Mouse (Mus musculus) hematopoietic multipotent progenitor cell, adult 10-12 weeks (in vitro differentiated cells): ENCODE results near the gene Dscaml1. TPM values are rescaled to one million over a fixed set of nuclear protein-coding genes. Genes with fewer than 3 reads are reported as not detected.

Experiments
- polyA plus RNA-seq: library from polyadenylated mRNA; stranded (reverse); fragments of >175 nt; gene quantifications from 2 replicates; pipeline ENCODE4 v1.2.3, GENCODE M21; 2012; ENCODE audit warnings: low replicate concordance

Gene Dscaml1
- 0.72 and 2.0 TPM in 2 replicates for polyA plus RNA-seq

DNA sequence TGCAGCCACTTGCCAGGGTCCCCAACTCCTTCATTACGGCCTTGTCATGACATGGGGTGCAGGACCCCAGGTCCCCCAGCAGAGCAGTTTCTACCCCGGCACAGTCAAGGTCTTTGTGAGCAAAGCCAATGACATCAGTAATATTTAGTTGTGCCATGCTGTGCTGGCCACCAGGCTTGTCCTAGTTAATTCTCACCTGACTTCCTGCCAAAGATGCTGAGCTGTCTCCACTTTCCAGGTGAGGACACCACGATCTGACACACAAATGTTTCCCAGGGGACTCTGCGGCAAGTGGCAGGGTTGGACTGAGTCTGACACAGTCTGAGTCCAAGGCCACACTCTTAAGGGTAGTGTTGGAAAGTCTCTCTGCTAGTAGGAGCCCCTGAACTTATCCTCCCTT, at the start of gene Dscaml1:
Gene Dscaml1 (plus strand): TSS at position 173 of the 400 bp plus-strand sequence.

DNA sequence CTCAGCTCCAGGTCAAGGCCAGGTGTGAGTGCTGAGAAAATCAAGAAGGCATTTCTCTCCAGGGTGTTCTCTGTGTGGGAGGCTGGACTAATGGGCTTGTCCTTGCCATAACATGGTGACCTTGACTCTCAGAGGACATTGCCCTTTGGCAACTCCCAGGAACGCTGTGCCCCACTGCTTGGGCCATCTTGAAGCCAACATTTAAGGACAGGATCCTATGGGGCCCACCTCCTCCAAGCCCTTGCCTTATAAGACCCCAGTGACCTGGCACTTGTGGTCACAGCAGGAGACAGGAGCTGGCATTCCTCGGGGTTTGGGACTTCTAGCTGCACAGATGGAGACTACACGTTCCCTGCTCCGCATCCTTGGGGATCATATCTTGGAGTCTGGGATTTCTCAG, 27.0 kb upstream of the Dscaml1 start, which contains the start of gene Fxyd2:
Gene Fxyd2 (plus strand): TSS at position 236 of the 400 bp plus-strand sequence.

Other genes starting within 250 kb of the Dscaml1 start
- 0.19 TPM in 1 of 2 replicates, not detected in the other for gene BC049352, start 244.6 kb upstream of the Dscaml1 start, polyA plus RNA-seq
- gene Tmprss4, start 222.5 kb upstream of the Dscaml1 start, polyA plus RNA-seq, result 0.10 TPM in 1 of 2 replicates, not detected in the other
- gene Il10ra, start 157.5 kb upstream of the Dscaml1 start, polyA plus RNA-seq, result 20.4 and 23.1 TPM in 2 replicates
- gene Tmprss13, start 107.5 kb upstream of the Dscaml1 start, polyA plus RNA-seq, result 0.04 and 0.08 TPM in 2 replicates
- gene Fxyd6, start 56.4 kb upstream of the Dscaml1 start, polyA plus RNA-seq, result not detected in 2 replicates
- gene Fxyd2, start 27.0 kb upstream of the Dscaml1 start, polyA plus RNA-seq, result 2.7 and 4.8 TPM in 2 replicates